Mouse (Mus musculus): ENCODE results near the gene Irgm1. TPM values are rescaled to one million over a fixed set of nuclear protein-coding genes. Genes with fewer than 3 reads are reported as not detected.
"Not testable (repeated sequence)": the region's sequence is repeated elsewhere in the genome, so short reads cannot be mapped to it uniquely, and the experiment has no call there.

The Irgm1 gene
- total RNA-seq, 2 experiments from 2014 or later = 13.2 to 18.6 TPM

DNA sequence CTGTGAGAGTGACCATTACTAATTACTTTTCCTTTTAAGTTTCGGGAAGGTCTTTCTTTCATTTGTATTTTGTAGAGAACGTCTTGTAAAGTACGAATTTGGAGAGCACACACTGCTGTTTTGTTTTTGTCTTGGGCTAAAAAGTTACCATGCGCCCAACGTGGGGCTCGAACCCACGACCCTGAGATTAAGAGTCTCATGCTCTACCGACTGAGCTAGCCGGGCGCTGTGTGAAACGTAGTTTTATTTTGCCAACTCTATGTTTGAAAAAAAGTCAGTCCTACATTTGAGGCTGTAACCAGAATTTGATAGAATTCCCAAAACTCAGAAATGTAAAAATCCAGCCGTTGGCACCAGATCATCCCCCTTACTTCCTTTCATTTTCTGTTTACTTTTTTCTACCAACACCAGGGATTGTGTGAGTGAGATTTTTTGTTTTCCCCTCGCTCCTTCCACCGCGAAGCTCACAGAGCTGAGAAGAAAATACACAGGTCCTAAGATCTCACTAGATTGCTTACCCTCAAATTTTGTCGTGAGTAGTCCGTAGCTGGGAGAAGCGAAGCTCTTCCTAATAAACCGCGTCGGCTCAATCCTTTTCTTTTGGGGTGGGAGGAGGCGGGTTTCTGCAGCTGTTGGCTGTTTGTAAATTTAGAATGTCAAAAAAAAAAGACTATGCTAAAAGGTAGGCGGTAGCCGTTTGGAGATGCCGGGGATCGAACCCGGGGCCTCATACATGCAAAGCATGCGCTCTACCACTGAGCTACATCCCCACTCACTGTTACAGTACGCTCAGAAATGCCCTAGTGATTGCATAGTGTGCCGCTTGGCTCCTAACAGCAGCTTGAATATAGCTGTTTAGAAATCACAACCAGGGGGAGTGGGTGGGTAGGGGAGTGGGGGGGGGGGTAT lies 37.5 kb downstream of the Irgm1 start:
- peak; percentile 92 to 97 for DNase-seq

DNA sequence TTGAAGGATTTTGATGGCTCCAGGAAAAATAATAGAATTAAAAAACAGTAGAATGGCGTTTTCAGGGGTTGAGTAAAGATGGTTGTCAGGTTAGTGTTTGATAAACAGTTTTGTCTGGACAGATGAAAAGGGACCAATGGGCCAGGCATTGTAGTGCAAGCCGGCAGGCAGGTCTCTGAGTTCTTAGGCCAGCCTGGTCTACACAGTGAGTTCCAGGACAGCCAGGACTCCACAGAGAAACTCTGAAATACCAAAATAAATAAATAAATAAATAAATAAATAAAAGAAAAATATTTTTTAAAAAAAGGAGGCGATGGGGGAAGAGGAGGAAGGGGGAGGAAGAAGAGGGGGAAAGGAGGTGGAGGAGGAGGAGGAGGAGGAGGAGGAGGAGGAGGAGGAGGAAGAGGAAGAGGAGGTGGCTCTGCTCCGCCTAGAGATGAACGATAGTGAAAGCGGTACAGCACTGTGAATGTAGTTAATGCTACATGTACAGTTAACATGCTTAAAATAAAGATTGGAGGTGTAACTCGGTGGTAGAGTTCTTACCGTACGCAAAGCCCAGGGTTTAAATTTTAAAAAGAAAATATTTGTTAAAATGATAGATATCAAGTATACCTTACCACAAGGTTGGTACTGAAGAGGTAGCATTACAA lies 38.3 kb downstream of the Irgm1 start:
- no peak for DNase-seq

DNA sequence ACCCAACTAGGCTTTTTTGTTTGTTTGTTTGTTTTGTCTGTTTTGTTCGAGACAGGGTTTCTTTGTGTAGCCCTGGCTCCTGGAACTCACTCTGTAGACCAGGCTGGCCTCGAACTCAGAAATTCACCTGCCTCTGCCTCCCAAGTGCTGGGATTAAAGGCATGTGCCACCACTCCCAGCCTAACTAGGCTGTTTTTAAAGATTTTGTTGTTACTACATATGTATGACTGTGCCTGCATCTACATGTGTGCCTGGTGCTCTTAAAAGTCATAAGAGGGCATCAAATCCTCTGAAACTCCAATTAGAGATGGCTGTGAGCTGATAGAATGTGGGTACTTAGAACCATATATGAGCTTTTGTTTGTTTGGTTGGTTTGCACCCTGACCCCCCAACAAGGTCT lies 40.2 kb downstream of the Irgm1 start:
- no peak for DNase-seq

DNA sequence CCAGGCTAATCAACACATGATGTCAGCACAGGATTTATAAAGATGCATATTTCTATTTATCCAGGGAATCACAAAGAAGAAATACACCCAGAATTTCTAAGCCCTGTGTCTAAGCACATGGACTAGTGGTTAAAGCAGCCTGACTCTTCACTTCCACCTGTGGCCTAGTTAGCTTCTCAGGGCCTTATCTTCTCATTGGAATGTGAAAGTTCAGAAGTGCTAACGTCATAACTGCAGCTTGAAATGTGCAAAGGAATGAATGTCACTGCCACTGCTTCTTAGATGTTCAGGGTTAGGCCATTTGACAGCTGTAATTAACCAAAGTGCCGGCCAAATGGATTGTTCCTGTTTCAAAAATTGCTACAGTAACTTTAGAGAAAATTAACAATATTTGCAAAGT lies 41.2 kb downstream of the Irgm1 start:
- no peak for DNase-seq

DNA sequence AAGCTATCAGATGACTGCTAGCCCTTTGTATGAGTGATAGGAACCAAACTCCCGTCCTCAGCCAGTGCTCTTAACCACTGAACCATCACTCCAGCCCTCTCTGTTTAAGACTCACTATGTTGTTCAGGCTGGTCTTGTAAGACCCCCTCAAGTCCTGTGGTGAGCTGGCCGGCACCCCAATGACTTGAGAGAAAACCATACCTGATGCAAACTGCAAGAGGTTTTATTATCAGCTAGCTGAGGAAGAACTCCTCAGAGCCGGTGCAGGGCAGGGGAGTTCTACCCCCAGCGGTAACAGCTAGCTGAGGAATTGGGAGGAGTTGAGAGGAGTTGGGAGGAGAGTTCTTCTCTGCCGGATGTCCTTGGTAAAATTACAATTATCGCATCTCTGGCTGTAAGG lies 43.6 kb downstream of the Irgm1 start:
- DNase-seq = no peak

DNA sequence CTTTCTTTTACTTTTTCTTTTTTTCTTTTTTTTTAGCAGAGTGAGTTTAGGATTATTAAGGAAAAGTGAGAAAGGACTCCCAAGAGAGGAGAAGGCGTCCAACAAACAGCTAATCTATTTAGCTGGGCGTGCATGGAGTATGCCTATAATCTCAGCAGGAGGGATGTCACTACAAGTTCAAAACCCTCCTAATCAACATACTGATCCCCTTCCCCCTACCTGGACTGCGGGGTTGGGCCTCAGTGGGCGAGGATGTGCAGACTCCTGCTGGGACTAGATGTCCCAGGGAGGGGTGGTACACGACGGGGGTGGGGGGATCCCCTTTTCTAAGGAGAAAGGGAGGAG lies 44.8 kb downstream of the Irgm1 start:
- DNase-seq = no peak

DNA sequence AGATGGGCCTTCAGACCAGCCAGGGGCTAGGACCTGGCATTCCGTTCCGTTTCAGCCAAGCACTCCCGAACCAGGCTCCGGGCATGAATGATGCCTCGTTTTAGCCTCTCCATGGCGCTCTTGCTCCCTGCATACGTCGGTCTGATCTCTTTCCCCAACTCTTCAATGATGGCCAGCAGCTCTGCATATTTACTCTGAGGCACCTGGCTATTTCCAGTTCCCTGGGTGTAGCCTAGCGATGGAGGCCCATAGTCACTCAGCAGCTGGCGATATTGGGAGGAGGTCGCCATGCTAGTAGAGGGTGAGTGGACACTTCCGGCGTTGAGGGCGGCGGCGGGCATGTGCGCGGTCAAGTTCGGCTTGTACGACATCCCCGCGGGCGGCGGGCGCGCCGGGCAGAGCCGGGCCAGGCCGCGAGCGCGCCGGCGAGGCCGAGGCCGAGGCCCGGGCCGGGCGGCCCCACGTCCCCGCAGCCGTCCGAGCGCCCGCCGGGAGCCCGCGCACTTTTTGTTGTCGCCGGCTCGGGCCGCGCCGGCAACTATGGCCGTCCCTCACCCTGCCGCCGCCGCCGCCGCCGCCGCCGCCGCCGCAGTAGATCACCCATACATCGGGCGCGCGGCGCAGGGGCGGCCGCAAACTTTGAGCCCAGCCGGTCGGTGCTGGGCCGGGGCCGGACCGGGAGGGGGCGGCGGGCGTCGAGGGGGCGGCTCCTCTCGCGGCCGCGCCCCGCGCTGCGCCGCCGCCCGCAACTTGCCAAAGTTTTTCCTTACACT lies 45.3 kb downstream of the Irgm1 start, which contains the start of the genes Trim7 and Gm12184:
Gene Trim7, plus strand, starts transcription at position 162 of the 773 bp plus-strand sequence.
Gene Gm12184, minus strand, starts transcription at position 677 of the 773 bp plus-strand sequence.
- peak in 1 of 2 experiments; percentile 59 for DNase-seq

DNA sequence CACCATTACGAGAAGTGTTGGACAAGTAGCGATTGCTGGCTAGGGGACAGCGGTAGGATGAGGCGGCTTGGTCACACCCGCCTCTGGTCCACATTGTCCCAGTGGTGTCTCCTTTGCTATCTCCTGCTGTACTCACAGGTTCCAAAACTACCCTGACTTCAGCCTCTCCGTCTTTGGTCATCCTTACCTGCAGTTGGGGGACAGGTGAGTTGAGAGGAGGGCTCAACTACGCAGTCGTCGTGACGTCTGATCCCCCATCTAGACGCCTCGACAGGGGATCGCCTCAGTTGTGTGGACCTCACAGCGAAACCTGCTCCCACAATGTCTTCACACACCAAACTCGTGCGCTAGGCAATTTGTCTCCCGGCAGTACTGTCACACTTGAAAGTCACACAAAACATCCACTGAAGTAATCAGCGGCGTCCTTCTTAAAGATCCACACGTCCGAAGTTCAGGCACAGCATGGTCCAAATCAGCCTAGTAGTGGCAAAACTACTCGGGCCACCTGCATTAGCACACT lies 47.1 kb downstream of the Irgm1 start:
- peak in 1 of 2 experiments; percentile 46 for DNase-seq

DNA sequence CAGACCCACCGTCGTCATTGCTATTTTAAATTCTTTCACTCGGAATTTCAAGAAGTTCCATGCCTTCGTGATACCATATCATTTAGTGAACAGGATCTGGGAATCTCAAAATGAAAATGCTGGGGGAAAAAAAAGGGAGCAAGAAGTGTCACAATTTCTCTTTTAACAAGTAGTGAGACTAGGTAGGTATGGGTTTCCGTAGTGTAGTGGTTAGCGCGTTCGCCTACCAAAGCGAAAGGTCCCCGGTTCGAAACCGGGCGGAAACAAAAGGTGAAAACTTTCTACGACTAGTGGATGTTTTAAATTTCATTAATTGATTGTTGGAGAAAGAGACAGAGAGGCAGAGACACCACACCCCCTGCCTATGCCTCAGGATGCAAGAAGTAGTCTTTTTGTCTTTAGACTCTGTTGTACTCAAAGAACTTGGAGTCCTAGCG lies 47.9 kb downstream of the Irgm1 start:
- DNase-seq = peak; percentile 66 to 85

DNA sequence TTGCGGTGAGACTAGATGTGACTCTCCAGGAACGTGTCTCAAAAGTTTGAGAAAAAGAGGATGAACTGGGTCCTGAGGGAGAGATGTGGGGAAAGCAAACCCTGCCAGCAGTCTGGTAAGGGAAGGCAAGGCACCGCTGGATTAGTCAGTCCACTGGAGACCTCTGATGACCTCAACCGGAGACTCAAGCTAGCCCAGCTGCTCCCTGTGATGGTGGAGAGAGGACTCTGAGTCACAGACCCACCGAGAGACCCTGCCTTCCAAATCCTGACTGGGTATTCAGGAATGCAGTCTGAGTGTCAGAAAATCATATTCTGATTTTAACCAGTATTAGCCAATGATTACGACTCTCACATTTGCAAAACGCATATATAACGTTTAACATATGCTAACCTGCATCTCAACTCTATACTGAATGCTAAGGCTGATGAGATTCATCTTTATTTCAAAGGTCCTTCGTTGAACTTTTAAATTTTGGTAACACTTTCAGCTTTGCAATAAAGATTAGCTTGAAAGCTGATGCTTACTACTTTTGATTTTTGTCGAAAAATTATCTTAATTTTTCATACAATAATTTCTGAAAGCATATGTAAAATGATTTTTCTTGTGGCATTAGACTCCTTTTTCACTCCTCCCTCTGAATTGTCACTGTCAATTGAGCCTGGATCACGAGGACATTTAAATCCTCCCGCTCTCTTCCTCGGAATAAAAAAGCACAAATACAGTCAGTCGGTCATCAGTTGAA lies 48.5 kb downstream of the Irgm1 start:
- DNase-seq = peak in 1 of 2 experiments; percentile 11

DNA sequence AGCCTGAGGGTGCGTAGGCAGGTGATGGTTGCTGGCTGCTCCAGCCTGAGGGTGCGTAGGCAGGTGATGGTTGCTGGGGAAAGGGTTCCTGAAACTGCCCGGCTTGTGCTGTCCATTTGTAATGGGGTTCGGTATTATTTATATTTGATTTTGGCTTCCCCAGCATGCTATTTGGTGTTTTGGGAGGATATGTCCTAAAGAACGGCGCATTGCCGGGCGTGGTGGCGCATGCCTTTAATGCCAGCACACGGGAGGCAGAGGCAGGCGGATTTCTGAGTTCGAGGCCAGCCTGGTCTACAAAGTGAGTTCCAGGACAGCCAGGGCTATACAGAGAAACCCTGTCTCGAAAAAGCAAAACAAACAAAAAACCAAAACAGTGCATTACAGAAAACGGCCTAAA lies 50.2 kb downstream of the Irgm1 start:
- DNase-seq = not testable (repeated sequence)

DNA sequence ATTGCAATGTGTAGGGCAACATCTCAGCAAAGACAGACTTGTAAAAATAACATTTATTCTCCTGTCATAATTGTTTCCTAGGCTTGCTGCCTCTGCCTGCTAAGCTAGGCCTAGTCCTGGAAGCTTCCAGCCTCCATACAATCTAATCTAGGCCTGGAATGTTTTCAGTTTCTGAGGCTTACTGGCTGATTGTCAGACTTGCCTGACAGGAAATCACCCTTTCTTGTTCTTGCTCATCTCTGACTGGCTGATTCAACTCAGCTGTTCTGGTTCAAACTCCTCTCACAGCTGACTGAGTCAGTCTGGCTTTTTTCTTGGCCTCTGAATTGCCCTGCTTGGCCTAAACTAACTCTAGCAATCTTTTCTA lies 51.2 kb downstream of the Irgm1 start:
- peak in 1 of 2 experiments; percentile 6 for DNase-seq

DNA sequence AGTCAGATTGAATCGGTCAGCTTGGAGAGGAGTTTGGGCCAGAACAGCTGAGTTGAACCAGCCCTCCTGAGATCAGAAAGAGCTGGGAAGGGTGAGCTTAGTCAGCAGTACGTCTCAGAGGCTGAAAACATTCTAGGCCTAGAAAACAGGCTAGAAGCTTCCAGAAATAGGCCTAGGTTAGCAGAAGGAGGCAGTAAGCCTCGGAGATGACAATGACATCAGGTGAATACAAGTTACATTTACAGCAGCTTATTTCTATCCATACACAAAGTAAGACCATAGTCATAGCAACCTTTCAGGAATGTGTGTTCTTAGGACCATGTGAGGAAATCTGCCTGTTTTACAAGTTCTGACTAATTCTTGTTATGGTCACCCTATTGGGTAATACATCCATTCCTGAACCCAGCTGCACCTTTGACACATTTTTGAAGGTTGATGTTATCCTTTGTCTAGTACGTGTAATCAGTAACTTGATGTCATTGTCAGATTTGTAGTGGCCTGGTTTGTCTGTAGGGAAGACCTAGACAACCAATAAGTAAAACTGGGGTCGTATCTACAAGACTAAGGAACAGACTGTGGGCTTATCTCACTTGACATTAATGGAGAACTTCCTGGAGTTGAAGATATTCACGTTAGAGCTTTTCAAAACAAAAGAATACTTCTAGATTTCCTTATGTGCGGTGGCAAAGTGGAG lies 51.7 kb downstream of the Irgm1 start:
- no peak for DNase-seq

DNA sequence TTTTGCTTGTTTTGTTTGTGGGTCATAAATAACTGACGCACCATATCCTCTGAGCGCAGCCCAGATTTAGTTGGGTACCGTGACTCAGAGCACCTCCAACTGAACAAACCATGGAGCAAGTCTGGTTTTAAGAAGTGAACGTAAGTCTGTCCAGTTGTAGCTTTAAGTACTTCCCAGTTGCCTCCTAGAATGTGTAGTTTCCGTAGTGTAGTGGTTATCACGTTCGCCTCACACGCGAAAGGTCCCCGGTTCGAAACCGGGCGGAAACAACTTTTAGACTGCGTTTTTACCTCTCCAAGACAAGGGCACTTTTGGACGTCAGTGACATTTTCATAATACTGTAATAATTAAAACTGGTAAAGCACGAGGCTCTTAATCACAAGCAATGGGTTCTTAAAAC lies 53.1 kb downstream of the Irgm1 start:
- DNase-seq = peak; percentile 91 to 96

DNA sequence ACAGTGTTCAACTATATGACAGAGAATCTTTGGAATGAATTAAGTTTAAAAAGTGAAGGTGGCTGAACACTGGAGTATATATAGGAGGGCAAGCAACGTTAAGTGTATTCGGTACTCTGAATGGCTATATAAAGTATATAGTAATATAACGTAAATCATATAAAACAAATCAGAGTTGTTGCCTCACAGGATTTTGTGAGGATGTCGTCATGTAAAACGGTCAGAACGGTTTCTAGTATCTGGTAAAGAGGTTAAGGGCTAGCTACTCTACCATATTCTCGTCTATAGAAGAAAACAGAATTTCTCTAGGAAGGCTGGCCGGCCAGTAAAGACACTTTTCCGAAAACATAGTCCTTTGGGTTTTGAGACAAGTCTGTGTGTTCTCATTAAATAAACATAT lies 53.7 kb downstream of the Irgm1 start:
- DNase-seq = no peak

DNA sequence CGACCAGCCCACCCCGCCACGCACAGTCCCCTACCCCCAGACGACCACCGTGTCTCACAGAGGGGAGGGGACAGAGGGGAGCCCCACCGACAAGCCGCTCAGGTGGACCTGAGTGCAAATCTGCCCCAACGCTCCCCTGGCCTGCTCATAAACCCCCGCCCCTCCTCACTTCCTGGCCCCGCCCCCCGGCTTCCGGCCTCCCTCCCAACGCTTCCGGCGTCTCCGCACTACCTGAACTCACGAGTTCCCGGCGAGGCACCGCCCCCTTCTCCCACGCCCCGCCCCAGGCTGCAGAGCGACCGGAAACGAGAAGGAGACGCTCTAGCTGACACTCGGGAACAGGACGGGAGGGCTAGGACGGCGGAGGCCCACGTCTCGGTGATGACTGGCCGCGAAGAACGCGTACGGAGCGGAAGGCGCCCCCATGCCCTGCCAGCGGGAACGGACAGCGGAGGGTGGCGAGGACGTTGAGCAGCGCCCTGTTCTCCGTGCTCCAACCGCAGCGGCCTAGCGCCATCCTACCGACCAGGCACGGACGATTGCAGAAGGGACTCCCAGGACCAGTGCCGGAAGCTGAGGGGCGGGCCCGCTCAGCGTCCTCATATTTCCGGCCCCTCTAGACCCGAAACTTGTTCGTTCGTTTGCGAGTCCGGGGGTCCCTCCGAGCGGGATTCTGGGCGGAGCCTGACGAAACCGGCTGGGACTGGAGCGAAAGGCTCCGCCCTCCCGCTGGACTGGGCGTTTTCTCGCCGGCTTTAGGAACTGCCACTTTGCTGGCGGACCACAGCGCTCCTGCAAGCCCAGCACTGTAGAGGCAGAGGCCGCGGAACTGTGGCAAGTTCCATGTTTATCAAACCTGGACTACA lies 54.5 kb downstream of the Irgm1 start, which contains the start of gene Trim41:
Gene Trim41, minus strand, starts transcription at position 554 of the 866 bp plus-strand sequence.
- DNase-seq = peak; percentile 99

DNA sequence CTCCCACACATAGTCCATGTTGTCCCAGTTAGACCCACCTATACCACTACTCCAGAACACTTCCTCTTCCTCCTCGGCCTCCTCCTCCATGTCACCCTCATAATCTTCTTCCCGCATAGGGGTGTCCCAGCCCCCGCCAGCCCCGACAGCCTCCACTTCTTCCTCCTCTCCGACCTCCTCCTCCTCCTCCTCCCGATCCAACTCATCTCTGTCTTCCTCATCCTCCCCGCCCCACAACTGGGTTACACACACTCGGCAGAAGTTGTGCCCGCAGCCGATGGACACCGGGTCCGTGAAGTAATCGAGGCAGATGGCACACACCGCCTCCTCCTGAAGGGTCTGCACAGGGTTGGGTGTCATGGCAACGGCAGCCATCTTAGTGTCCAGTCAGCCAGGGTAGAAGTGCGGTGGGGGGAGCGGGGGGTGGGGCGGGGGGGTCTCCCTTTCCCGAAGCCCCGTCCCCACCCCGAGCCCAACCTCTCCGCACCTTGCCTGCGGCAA lies 55.2 kb downstream of the Irgm1 start:
- peak in 1 of 2 experiments; percentile 51 for DNase-seq

DNA sequence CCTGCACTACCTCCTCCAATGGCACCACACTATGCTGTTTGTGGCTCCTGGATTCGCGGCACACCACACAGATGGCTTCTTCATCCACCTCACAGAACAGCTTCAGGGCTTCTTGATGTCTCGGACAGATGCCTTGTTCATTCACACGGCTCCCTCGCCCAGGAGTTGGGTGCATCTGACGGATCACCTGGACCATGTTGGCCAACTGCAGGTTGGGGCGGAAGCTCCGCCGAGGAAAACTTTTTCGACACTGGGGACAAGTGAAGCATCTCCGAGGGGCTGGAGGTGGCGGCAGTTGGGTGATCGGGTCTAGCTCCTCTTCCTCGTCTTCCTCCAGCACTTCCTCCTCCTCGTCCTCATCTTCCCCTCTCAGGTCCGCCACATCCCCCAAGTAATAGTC lies 55.6 kb downstream of the Irgm1 start:
- DNase-seq = no peak

DNA sequence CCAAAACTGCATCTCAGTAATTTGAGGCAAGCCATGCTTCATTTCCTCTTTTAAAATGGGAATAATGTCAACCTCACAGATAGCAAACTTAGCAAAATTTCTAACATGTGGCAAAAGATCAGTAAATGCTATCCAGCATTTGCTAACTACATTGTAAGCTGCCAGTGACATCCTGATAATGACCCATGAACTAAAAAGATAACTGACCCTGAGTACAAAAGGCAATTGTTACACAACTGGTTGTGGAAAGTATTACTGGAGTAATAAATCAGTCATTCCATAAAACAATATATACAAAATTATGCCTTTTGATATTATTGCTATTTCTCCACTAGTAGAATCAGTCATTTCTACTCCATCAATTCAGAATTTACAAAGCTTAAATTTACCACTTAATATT lies 57.7 kb downstream of the Irgm1 start:
- DNase-seq = no peak
